Mouse (Mus musculus) lung, postnatal 0 days (tissue): ENCODE results near the gene Junb. TPM values are rescaled to one million over a fixed set of nuclear protein-coding genes. Genes with fewer than 3 reads are reported as not detected.

Source experiments
- ATAC-seq: fragments of 200-750 bp; cut with Nextera tagmentation; 2 replicates; pipeline ENCODE4 v1.8.0; 2017; ENCODE audit warnings: moderate library complexity
- DNase-seq: peaks from one replicate; pipeline ENCODE4 v3.0.0-alpha.2; 2016; ENCODE audit warnings: low spot score
- H3K27ac ChIP-seq: fragments of 300-500 bp; sonication (generic); 2 replicates; pipeline ENCODE4 v1.5.1; 2014; ENCODE audit warnings: antibody characterized with exemption, mild to moderate bottlenecking, low read length, mixed read lengths
- H3K27me3 ChIP-seq: fragments of 300-500 bp; sonication (generic); replicated peaks from 2 replicates; pipeline ENCODE4 v1.6.1; 2014; ENCODE audit warnings: low read length, mixed read lengths; ENCODE audit not compliant: insufficient read depth
- H3K36me3 ChIP-seq: fragments of 300-500 bp; sonication (generic); 2 replicates; pipeline ENCODE4 v1.6.1; 2014; ENCODE audit warnings: low read length, mixed read lengths; ENCODE audit not compliant: insufficient read depth
- H3K4me1 ChIP-seq: fragments of 300-500 bp; sonication (generic); 2 replicates; pipeline ENCODE4 v1.6.1; 2014; ENCODE audit warnings: antibody characterized with exemption, low read depth, low read length, mixed read lengths; ENCODE audit not compliant: insufficient read depth
- H3K4me2 ChIP-seq: fragments of 300-500 bp; sonication (generic); replicated peaks from 2 replicates; pipeline ENCODE4 v1.6.1; 2014; ENCODE audit warnings: low read depth, mild to moderate bottlenecking, low read length, moderate library complexity, mixed read lengths
- H3K4me3 ChIP-seq: fragments of 300-500 bp; sonication (generic); 2 replicates; pipeline ENCODE4 v1.5.1; 2014; ENCODE audit warnings: low read depth, low read length
- H3K9ac ChIP-seq: fragments of 300-500 bp; sonication (generic); replicated peaks from 2 replicates; pipeline ENCODE4 v1.6.1; 2014; ENCODE audit warnings: low read depth, mild to moderate bottlenecking
- H3K9me3 ChIP-seq: fragments of 300-500 bp; sonication (generic); 2 replicates; pipeline ENCODE4 v1.6.1; 2016; ENCODE audit warnings: low read length, mixed read lengths
- CTCF ChIP-seq: IDR thresholded peaks from 2 replicates; pipeline ENCODE4 v1.5.1; 2016; ENCODE audit warnings: antibody characterized with exemption, mild to moderate bottlenecking
- EP300 ChIP-seq: IDR thresholded peaks from 2 replicates; pipeline ENCODE4 v1.6.1; 2016; ENCODE audit warnings: antibody characterized with exemption, mild to moderate bottlenecking, control low read depth
- WGBS: fragments of 180-500 bp; shearing (Covaris S2); extraction: QIAGEN DNeasy Blood & Tissue Kit; methylation state at CpG from one replicate; pipeline ENCODE4 v1.1.7; 2014; 5-methylcytosine and 5-hydroxymethylcytosine counted together
- polyA plus RNA-seq: library from polyadenylated mRNA; unstranded; fragments of >200 nt; fragmentation: Nextera tagmentation; extraction: Ambion mirVana; gene quantifications from 2 replicates; pipeline ENCODE4 v1.2.1, GENCODE M21; 2015

Junb gene
- polyA plus RNA-seq, 1 experiment from 2014 or later: 69.0 TPM

DNA sequence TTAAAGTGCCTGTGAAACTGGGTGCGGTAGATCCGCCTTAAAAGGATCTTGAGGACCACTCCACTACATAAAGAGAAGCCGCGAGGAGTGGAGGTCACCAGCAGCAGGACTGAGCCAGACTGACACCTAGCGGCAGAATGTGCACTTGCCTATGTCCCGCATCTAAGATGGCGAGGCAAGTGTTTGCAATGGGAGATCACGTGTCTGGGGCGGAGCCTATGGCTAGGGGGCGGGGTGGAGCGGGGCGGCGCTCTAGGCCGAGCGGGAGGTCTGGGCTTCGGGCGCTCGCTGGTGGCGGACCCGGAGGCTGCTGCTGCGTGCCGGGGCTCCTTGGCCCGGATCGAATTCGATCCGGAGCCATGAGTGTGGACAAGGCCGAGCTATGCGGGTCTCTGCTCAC, 11.8 kb upstream of the Junb start, which contains the start of gene Hook2:
Gene Hook2, plus strand, starts transcription at position 255 of the 400 bp plus-strand sequence.
- 0% methylated on average over 28 of the region's 28 CpGs for WGBS
- peak within 1 kb of the TSS; percentile 55 for H3K4me3 ChIP-seq
- no peaks in the 10 kb centered on the region for H3K27me3 ChIP-seq
- TF ChIP-seq EP300 (no peak), CTCF (peak; percentile 98)
- no peaks in the 10 kb centered on the region for H3K9me3 ChIP-seq
- H3K4me1 ChIP-seq: peaks cover 17% of the 10 kb centered on the region
- no peaks in the 10 kb centered on the region for H3K36me3 ChIP-seq
- DNase-seq (peak; percentile 99), ATAC-seq (peak; percentile 87)
- peak within 1 kb of the TSS; percentile 96 for H3K27ac ChIP-seq
- peak within 1 kb of the TSS; percentile 75 for H3K9ac ChIP-seq
- peak within 1 kb of the TSS; percentile 92 for H3K4me2 ChIP-seq

GRCm38 (mm10) chr8:84989810-84990209, 11.3 kb upstream of the Junb start:
- Histone ChIP-seq H3K4me1 (peaks cover 22% of the 10 kb centered on the region), H3K27ac (peak overlapping the region; percentile 96), H3K4me3 (peak overlapping the region; percentile 55), H3K4me2 (peak overlapping the region; percentile 92), H3K27me3 (no peaks in the 10 kb centered on the region), H3K9ac (peak overlapping the region; percentile 75), H3K36me3 (no peaks in the 10 kb centered on the region), H3K9me3 (no peaks in the 10 kb centered on the region)
- ATAC-seq (peak; percentile 63), DNase-seq (peak; percentile 96)
- TF ChIP-seq CTCF (peak; percentile 92), EP300 (peak; percentile 78)
- under 1% methylated on average over 15 of the region's 15 CpGs for WGBS

GRCm38 (mm10) chr8:84989311-84989731, 10.8 kb upstream of the Junb start:
- peak overlapping the region; percentile 92 for H3K4me2 ChIP-seq
- no peak for ATAC-seq
- peak overlapping the region; percentile 96 for H3K27ac ChIP-seq
- no peak for TF ChIP-seq CTCF
- TF ChIP-seq EP300: no peak
- H3K36me3 ChIP-seq: no peaks in the 10 kb centered on the region
- DNase-seq: peak; percentile 79
- H3K9me3 ChIP-seq: no peaks in the 10 kb centered on the region
- H3K4me3 ChIP-seq: peak overlapping the region; percentile 55; the same call in 1 of the 2 replicates
- no peak overlapping the region for H3K9ac ChIP-seq
- WGBS: 14% methylated on average over 15 of the region's 15 CpGs
- no peaks in the 10 kb centered on the region for H3K27me3 ChIP-seq
- peaks cover 26% of the 10 kb centered on the region for H3K4me1 ChIP-seq

- Histone ChIP-seq H3K4me2 (no peak overlapping the region), H3K4me3 (no peak overlapping the region), H3K27me3 (no peaks in the 10 kb centered on the region), H3K9ac (no peak overlapping the region), H3K27ac (no peak overlapping the region), H3K36me3 (no peaks in the 10 kb centered on the region), H3K4me1 (peaks cover 34% of the 10 kb centered on the region), H3K9me3 (no peaks in the 10 kb centered on the region)
- TF ChIP-seq EP300 (no peak), CTCF (no peak)
- WGBS: 81% methylated on average over 2 of the region's 2 CpGs
- ATAC-seq (no peak), DNase-seq (no peak)
These were observed 9.4 kb upstream of the Junb start for GRCm38 (mm10) chr8:84987903-84988302.

GRCm38 (mm10) chr8:84987388-84987787, 8.9 kb upstream of the Junb start:
- ATAC-seq (no peak), DNase-seq (no peak)
- no peak overlapping the region for H3K4me2 ChIP-seq
- H3K36me3 ChIP-seq: no peaks in the 10 kb centered on the region
- TF ChIP-seq CTCF (no peak), EP300 (no peak)
- H3K9ac ChIP-seq: no peak overlapping the region
- WGBS: 74% methylated on average over 5 of the region's 5 CpGs
- H3K27ac ChIP-seq: no peak overlapping the region
- no peak overlapping the region for H3K4me3 ChIP-seq
- no peaks in the 10 kb centered on the region for H3K9me3 ChIP-seq
- H3K27me3 ChIP-seq: no peaks in the 10 kb centered on the region
- H3K4me1 ChIP-seq: peaks cover 38% of the 10 kb centered on the region

DNA sequence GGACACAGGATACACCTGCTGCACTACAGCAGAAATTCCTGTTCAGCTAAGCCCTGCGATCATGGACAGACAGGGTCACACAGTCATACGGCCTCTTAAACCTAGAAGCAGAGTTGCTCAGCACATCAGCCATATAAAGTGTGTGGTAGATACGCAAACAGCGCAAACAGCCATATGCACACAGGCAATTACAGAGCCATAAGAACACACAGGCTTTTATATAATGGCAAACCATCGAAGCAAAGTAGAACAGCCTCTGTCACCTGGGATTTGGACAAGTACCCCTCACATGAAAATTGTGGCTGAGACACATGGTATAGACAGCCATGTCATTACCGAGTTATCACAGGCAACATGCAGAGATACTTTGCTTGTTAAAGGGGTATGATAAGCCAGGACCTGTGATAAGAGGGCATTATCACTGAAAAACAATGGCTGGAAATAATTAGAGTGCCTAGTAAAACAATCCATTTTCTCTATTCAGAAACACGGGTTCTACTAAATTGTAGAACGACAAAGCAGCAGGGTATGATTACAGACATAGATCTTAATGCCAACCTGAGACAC, 7.9 kb upstream of the Junb start:
- peak overlapping the region; percentile 91 for H3K4me2 ChIP-seq
- 30% methylated on average over 8 of the region's 8 CpGs for WGBS
- no peaks in the 10 kb centered on the region for H3K9me3 ChIP-seq
- peak overlapping the region; percentile 92 for H3K27ac ChIP-seq
- ATAC-seq: no peak
- 0 out of 2 replicates have a peak overlapping the region, but pooled peaks have one; percentile 62 for H3K9ac ChIP-seq
- DNase-seq: no peak
- H3K27me3 ChIP-seq: no peaks in the 10 kb centered on the region
- peaks cover 47% of the 10 kb centered on the region for H3K4me1 ChIP-seq
- peak overlapping the region; percentile 45 for H3K4me3 ChIP-seq
- H3K36me3 ChIP-seq: no peaks in the 10 kb centered on the region
- TF ChIP-seq EP300 (0 out of 2 replicates have a peak, but pooled peaks have one; percentile 1), CTCF (no peak)
